ENCODE assay signal across 12 mouse cellular contexts in the genomic region with DNA sequence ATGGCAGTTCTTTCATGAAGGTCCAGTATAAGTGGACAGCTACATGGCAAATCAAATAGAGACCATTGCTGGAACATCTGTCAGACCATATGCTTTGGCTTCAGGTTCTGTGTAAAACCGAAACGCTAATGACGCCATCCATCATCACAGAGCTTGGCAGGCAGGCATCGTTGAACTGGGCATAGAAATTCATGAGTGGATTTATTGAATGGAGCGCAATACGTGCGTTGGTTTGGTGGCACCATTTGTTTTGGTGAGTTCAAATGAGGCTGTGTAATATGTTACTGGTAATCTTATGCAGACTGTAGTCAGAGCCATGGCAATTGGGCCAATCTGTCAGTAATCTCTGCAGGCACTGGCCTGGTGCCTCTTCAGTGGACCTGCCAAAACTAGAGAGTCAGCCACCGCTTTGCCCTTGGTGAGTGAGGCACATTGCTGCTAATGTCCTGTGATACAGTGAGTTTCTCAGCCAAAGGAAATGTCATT.
DNase-seq lines count a peak whose midpoint lies in the region; ATAC-seq lines count a peak whose summit lies in the region.
"Had no signal": no experiment of that assay in that cellular context is flagged by ENCODE, and none has a peak within 500 bp of the region (broad histone marks: within the 10 kb centered on the region; RNA-seq: fewer than 3 reads in every experiment).

No protein-coding gene starts in this region.

- 38% methylated on average over 8 of the region's 8 CpGs for WGBS in forebrain, embryonic 15.5 days
- WGBS in forebrain, embryonic 10.5 days = 96% methylated on average over 8 of the region's 8 CpGs

- no peak overlapping the region for H3K9ac ChIP-seq in forebrain, embryonic 15.5 days (replicated peaks)
- H3K9ac ChIP-seq: heart, embryonic 13.5 days; liver, embryonic 15.5 days had no signal

- no peaks in the 10 kb centered on the region for H3K27me3 ChIP-seq in forebrain, embryonic 15.5 days
- H3K27me3 ChIP-seq in forebrain, embryonic 10.5 days (ENCODE audit: poor library complexity, severe bottlenecking) = no peaks in the 10 kb centered on the region
- H3K27me3 ChIP-seq: heart, embryonic 13.5 days; liver, embryonic 15.5 days had no signal

- peak; percentile 97 for ATAC-seq in forebrain, embryonic 15.5 days (replicated peaks)
- ATAC-seq in megakaryocyte-erythroid progenitor cell, adult 5-6 weeks (replicated peaks; ENCODE audit: low FRiP score, low TSS enrichment, poor library complexity, severe bottlenecking) = no peak

- DNase-seq in forebrain, embryonic 10.5 days (ENCODE audit: extremely low spot score, low spot score) = no peak
- peak; percentile 13 for DNase-seq in right cerebral cortex, postnatal 4 days
- DNase-seq in right cerebral cortex, postnatal 14 days = no peak
- DNase-seq in heart, adult 9 months (ENCODE audit: low spot score in 2 of 2) = peak; percentile 34 to 67
- DNase-seq in urinary bladder, postnatal 36 days (ENCODE audit: low spot score in 2 of 2) = no peak
- DNase-seq in frontal cortex, postnatal 25 days (ENCODE audit: low spot score in 2 of 2) = no peak
- DNase-seq: B cell, adult 2 months had no signal

- H3K36me3 ChIP-seq in forebrain, embryonic 15.5 days = no peaks in the 10 kb centered on the region
- no peaks in the 10 kb centered on the region for H3K36me3 ChIP-seq in forebrain, embryonic 10.5 days (replicated peaks)
- H3K36me3 ChIP-seq: heart, embryonic 13.5 days; liver, embryonic 15.5 days had no signal

- H3K4me2 ChIP-seq in forebrain, embryonic 15.5 days (replicated peaks) = no peak overlapping the region
- H3K4me2 ChIP-seq: heart, embryonic 13.5 days; liver, embryonic 15.5 days had no signal

- H3K9me3 ChIP-seq in forebrain, embryonic 15.5 days = no peaks in the 10 kb centered on the region
- no peaks in the 10 kb centered on the region for H3K9me3 ChIP-seq in forebrain, embryonic 10.5 days
- H3K9me3 ChIP-seq: heart, embryonic 13.5 days; liver, embryonic 15.5 days had no signal

- H3K4me1 ChIP-seq in forebrain, embryonic 15.5 days = peaks cover 6% of the 10 kb centered on the region; the same call in 1 of the 2 replicates
- no peaks in the 10 kb centered on the region for H3K4me1 ChIP-seq in forebrain, embryonic 10.5 days
- H3K4me1 ChIP-seq: liver, embryonic 15.5 days had no signal

- no peak overlapping the region for H3K4me3 ChIP-seq in forebrain, embryonic 15.5 days
- no peak overlapping the region for H3K4me3 ChIP-seq in forebrain, embryonic 10.5 days
- H3K4me3 ChIP-seq: heart, embryonic 13.5 days; layer of hippocampus, adult 2 months; liver, embryonic 15.5 days had no signal

- peak overlapping the region; percentile 28; the same call in 1 of the 2 replicates for H3K27ac ChIP-seq in forebrain, embryonic 15.5 days (replicated peaks)
- H3K27ac ChIP-seq in forebrain, embryonic 10.5 days = no peak overlapping the region
- H3K27ac ChIP-seq: heart, embryonic 13.5 days; layer of hippocampus, adult 2 months; liver, embryonic 15.5 days had no signal

Comparison
In these comparisons a context has a peak if more than half of its experiments do, and no peak if none do; other contexts are left out.
1. DNase-seq: peak in right cerebral cortex, postnatal 4 days (single experiment) and heart, adult 9 months (2 of 2); none in forebrain, embryonic 10.5 days (single experiment), right cerebral cortex, postnatal 14 days (single experiment), urinary bladder, postnatal 36 days (0 of 2) and frontal cortex, postnatal 25 days (0 of 2).